Mouse (Mus musculus) Patski (cell line): ENCODE measurements around the gene Cct2. TPM values are rescaled to one million over a fixed set of nuclear protein-coding genes. Genes with fewer than 3 reads are reported as not detected.

Source experiments
- ATAC-seq: fragments of 100-300 bp; one replicate; pipeline ENCODE4 v1.8.0; 2021
- CTCF ChIA-PET: fragments of 350-600 bp; sonication (Branson Sonifier 250); formaldehyde crosslinking; loops from one replicate; lab custom pipeline; 2022; ENCODE audit warnings: inconsistent platforms; lab: Charles Lee
- POLR2A ChIA-PET: fragments of 350-600 bp; sonication (Branson Sonifier 250); formaldehyde crosslinking; loops from one replicate; lab custom pipeline; 2022; ENCODE audit warnings: antibody characterized with exemption, inconsistent platforms; lab: Charles Lee
- DNase-seq: peaks from one replicate; pipeline ENCODE4 v3.0.0-alpha.2; 2011; ENCODE audit warnings: low read depth, low spot score
- H3K27me3 ChIP-seq: fragments of 371-371 bp; one replicate; pipeline ENCODE4 v1.5.1; 2021
- CTCF ChIP-seq: fragments of 100-300 bp; IDR thresholded peaks from one replicate; pipeline ENCODE4 v1.5.1; 2021
- in situ Hi-C: fragments of 300-500 bp; cut with MboI; formaldehyde crosslinking; loops from 3 replicates; pipeline ENCODE4 v1.11.1; 2018; ENCODE audit warnings: low pct_unique_long_range_greater_than_20kb, mixed read lengths
- polyA plus RNA-seq: library from polyadenylated mRNA; unstranded; gene quantifications from one replicate; pipeline ENCODE4 v1.2.3, GENCODE M21; 2021

Gene Cct2
- polyA plus RNA-seq, 1 experiment from 2014 or later = 386 TPM

- in situ Hi-C loops = no loop called here
- no peaks in the 10 kb centered on the region for H3K27me3 ChIP-seq
- no peak for ATAC-seq
- no peak for DNase-seq
- no peak for TF ChIP-seq CTCF
- ChIA-PET POLR2A (interaction anchor here (1.2 kb wide), 1 partner anchor 57 kb away, joined by 3 read pairs; no protein-coding TSS in a partner anchor), CTCF (interaction anchor here (0.9 kb wide), 1 partner anchor 210 kb away, joined by 3 read pairs; no protein-coding TSS in a partner anchor)
Observed at GRCm38 (mm10) chr10:117005707-117006464, 57.7 kb downstream of the Cct2 start.

GRCm38 (mm10) chr10:117004695-117005094 is 58.9 kb downstream of the Cct2 start:
- DNase-seq (no peak), ATAC-seq (no peak)
- in situ Hi-C loops = no loop called here
- ChIA-PET CTCF (no interaction called here), POLR2A (interaction anchor here (1.2 kb wide), 1 partner anchor 56 kb away, joined by 3 read pairs; no protein-coding TSS in a partner anchor)
- H3K27me3 ChIP-seq = no peaks in the 10 kb centered on the region
- no peak for TF ChIP-seq CTCF

Other genes starting within 250 kb of the Cct2 start
- 0.06 TPM for gene Myrfl, start 166.9 kb downstream of the Cct2 start, polyA plus RNA-seq
- gene Rab3ip, start 113.0 kb downstream of the Cct2 start, polyA plus RNA-seq = 198 TPM
- not detected for gene Gm10271, start 91.2 kb downstream of the Cct2 start, polyA plus RNA-seq
- not detected for gene Best3, start 77.5 kb downstream of the Cct2 start, polyA plus RNA-seq
- gene Lrrc10, start 18.5 kb downstream of the Cct2 start, polyA plus RNA-seq = not detected
- 16.4 TPM for gene Frs2, start 84.7 kb upstream of the Cct2 start, polyA plus RNA-seq
- 44.0 TPM for gene Yeats4, start 160.7 kb upstream of the Cct2 start, polyA plus RNA-seq
- 0.12 TPM for gene 9530003J23Rik, start 174.9 kb upstream of the Cct2 start, polyA plus RNA-seq
- 0.09 TPM for gene Lyz2, start 218.5 kb upstream of the Cct2 start, polyA plus RNA-seq
- 0.06 TPM for gene Lyz1, start 229.1 kb upstream of the Cct2 start, polyA plus RNA-seq